Mouse (Mus musculus): ENCODE measurements around the gene Zfp36.

The Zfp36 gene

DNA sequence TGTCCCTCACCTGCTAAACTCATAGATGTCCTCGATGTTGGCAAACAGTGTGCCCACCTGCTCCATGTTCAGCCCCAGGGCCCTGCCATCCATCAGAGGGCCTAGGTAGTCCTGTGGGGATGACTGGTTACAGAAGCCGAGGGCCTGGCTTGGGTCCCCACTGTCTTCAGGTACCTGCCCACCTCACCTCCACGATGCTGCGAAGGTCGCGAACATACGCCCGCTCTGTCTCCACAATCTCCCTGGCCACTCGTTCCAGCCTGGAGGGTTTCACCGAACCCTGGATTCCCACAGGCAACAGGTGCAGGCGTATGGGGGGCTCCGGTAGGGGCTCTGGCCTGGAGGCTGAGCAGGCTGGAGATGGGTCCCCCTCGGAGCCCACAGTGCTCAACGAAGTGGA, 10.0 kb downstream of the Zfp36 start:
- no peak for DNase-seq (ENCODE audit: low read depth, low spot score)

DNA sequence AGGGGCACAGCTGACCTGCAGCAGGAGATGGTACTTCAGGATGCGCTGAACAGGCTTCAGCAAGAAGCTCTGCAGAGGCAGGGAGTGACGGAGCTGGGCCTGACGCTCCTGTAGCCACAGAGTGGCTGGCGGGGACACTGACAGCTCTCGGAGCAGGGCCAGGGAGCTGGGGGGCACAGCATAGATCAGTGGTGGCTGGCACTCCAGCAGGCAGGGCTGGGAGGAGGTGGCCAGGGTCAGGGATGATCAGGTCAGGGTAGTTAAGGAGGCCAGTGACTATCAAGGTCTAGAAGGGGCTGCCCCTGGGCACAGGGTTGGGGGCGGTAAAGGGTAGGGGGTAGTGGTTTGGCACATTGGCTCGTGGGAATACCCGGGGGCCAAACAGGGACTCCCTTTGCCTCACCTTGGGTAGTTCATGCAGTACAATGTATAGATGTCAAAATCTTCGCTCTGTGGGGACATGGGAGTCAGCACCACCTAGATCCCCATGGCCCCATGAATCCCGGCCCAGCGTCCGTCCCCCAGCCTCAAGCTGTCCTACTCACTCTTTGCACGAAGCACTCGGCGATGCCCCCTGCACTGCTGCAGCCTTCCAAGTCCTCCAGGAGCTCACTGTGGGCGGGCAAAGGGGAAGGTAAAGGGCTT, 11.7 kb downstream of the Zfp36 start:
- no peak for DNase-seq (ENCODE audit: low read depth, low spot score)

DNA sequence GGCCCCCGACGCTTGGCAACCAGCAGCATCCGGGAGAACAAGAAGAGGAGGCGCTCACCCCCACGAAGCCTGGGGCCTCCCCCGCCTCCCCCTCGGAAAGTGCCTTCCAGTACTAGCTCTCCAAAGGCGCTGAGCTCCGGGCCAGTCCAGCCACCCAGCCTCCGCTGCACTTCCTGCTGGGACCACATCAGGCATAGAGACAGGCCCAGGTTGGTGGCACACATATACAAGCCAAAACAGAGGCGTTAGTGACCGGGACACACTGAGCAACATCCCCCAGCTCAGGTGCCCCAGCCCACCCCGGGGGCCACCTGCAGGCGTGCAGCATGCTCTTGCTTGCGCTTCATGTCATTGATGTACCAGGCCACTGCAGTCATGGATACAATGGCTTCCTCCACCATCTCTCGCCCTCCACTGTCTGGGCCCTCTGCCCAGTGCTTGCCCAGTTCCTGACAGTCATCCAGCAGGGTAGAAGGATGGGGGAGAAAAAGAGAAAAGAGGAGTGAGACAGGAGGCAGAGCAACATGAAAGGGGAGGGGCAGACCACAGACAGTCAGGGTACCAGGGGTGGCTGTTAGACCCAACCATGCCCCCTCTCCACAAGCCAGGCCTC, 12.3 kb downstream of the Zfp36 start:
- no peak for DNase-seq (ENCODE audit: low read depth, low spot score)

DNA sequence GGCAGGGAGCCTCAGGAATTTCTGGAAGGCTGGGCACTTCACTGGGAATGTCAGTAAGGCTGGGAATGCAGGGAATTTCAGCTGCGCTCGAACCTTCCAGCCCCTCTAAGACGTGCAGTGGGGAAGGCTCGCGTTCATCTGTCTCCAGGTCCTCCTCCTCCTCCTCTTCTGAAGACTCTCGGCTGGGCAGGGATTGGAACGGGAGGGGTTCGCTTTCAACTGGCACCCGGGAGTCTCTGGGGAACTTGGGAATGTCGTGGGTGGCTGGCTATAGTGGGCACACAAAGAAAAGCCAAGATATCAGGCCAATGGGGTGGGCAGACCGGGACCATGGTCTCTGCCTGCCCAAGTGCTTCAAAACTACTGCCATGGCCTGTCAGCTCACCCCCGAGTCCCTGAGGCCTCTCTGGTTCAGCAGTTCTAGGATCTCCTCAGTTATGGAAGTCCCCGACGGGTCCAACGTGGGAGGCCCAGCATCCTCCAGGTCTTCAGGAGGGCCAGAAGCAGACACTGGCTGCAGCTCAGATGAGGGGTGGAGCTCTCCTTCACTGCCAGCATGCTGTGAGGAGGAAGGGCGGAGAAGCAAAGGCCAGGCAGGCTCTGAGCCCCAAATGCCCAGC, 17.5 kb downstream of the Zfp36 start:
- DNase-seq (ENCODE audit: low read depth, low spot score): no peak

DNA sequence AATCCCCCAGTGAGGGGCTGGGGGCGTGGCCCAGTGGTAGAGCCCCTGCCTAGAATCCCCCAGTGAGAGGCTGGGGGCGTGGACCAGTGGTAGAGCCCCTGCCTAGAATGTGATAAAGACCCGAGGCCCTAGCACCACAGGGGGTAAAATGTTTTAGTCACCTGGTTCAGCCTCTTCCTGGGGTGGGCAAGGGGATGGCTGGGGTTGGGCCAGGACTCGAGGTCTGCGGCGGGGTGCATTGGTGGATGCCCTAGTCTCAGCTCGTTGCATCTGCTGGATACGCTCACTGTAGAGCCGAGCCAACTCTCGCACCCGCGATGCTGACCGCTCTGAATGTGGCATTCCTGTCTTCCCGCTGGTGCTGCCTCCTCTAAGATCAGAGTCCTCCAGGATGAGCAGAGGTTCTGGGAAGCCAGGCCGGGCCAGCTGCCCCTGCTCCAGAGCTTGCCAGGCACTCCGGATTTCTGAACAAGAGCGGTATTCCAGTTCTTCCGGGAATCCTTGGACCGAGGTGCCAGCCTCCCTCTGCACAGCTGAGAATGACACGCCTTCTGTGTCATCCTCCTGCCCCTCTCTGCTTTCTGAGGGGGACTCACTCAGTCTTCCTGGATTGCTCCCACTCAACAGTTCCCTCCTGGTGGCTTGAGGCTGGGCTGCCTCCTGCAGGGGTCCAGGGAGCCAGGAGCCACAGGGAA, 18.3 kb downstream of the Zfp36 start:
- no peak for DNase-seq (ENCODE audit: low read depth, low spot score)

DNA sequence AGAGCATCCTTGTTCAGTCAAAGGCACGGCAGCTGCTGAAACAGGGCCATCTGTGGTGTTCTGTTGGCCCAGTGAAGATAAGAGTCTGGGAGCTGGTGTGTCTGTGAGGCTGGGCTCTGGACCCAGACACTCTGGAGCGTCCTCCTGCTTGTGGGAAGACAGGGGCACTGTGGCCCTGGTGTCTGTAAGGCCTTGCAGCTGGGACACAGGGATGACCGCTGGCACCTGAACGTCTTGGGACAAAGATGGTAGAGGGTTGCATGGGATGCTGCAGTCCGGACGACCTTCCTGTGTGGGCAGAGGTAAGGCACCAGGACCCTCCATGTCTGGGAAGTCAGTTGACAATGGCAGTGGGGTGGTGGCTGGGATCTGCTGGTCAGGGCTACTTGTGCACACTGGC, 19.8 kb downstream of the Zfp36 start:
- no peak for DNase-seq (ENCODE audit: low read depth, low spot score)

DNA sequence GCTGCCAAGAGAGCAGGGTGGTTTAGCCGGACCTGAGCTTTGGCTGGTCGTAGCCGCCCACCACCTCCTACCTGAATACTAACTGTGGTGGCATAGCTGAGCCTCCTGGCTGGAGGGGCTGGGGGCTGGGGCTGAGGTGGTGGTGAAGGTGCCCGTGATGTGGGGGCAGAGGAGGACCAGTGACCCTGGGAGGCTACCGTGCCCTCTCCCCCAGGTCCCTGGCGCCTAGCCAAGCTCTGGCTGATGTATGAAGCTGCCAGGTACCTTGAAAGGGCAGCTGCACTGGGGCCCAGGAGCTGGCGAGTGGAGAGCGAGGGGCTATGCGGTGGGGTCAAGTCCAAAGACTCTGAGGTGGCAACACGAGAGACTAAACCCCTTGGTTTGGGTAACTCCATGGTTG, 20.2 kb downstream of the Zfp36 start:
- DNase-seq (ENCODE audit: low read depth, low spot score): no peak

DNA sequence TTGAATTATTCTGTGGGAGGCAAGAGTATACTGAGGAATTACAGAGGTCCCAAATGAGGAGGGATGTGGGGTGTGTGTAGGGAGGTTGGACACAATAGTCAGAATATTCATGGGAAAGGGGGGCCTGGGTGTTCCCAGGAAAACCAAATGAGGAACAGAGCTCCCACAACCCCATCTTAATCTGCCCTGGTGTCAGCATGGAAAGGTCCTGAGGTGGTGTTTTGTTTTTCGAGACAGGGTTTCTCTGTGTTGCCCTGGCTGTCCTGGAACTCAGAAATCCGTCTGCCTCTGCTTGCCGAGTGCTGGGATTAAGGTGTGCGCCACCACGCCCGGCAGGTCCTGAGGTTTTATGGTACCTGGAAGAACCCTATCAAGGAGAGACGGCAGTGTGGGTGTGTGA, 21.6 kb downstream of the Zfp36 start:
- no peak for DNase-seq (ENCODE audit: low read depth, low spot score)

DNA sequence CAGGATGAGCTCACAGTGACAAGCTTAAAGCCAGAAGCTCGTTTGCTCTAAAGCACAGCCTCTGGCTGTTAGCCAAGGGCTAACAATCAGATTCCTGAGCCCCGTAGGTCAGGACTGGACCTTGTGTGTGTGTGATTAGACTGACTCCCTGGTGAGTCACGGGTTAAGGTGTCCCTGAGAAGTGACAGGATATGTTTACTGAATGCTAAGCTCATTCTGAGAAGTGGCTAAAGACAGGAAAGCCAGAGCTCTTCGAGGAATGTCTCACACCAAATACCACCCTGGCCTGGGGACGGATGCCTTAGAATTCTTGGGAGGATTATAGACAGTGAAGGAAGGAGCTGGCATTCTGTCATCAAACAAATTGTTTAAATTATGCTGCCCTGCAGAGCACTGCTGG, 22.1 kb downstream of the Zfp36 start:
- DNase-seq (ENCODE audit: low read depth, low spot score): no peak

DNA sequence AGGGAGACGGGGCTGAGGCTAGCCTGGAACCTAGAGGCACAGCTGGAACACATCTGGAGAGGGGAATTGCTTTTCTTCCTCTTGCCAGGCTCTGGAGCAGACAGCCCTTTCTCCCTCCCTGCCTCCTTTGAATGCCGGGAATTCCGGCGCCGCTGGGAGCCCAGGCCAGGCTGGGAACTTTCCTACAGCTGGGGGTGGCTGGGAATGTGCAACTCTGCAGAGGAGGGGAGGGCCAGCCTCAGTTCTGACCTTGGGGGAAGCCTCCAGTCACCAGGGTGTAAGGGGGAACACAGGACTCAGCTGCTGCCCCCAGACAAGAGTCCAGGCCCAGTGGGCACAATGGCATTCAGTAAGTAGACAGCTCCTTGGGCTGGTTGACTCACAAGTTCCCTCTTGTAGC, 23.1 kb downstream of the Zfp36 start:
- no peak for DNase-seq (ENCODE audit: low read depth, low spot score)

DNA sequence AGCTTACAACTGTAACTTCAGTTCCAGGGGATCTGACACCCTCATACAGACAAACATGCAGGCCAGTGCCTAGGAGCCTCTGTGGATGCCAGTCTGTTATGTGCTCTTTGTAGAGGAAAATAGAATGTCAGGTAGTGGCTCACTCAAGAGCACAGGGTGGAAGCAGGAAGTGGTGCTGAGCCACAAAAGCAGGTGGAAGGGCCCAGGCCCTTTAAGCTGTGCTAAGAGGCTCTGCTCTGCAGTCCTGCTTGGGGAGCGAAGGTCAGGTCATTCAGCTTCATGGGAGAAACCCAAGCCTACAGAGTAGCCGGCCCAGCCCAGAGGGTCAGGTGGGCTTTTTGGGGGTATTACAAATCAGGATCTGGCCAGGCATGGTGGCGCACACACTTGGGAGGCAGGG, 24.8 kb downstream of the Zfp36 start:
- no peak for DNase-seq (ENCODE audit: low read depth, low spot score)

DNA sequence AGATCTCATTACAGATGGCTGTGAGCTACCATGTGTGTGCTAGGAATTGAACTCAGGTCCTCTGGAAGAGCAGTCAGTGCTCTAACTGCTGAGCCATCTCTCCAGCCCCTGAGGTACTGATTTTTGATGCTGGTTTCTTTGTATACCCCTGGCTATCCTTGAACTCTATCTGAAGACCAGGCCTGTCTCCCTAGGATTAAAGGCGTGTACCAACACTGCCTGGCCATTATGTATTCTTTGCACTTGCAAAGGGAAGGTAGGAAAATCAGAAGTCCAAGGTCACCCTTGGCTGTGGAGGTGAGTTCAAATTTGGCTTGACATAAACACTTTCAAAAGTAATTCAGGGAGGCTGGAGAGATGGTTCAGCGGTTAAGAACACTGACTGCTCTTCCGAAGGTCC, 25.5 kb downstream of the Zfp36 start:
- DNase-seq (ENCODE audit: low read depth, low spot score): no peak

DNA sequence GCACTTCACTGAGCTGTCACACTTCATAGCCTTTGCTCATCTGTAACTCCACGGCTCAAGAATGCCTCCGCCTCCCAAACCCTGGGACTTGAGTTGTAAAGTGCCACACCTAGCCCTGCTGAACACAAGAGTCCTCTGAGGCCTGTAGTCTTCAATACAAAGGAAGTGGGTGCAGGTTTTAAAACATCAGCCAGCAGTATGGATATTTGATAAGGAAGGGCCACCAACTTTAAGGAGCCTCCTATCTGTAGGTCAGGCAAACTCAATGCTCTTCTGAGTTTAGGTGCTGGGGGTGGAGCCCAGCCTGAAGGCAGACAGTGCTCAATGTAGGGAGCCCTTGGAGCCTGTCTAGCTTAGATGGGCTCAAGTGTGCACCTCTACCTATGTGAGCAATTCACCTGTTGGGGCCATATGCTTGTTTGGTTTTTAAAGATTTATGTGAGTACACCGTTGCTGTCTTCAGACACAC, 25.9 kb downstream of the Zfp36 start:
- no peak for DNase-seq (ENCODE audit: low read depth, low spot score)

DNA sequence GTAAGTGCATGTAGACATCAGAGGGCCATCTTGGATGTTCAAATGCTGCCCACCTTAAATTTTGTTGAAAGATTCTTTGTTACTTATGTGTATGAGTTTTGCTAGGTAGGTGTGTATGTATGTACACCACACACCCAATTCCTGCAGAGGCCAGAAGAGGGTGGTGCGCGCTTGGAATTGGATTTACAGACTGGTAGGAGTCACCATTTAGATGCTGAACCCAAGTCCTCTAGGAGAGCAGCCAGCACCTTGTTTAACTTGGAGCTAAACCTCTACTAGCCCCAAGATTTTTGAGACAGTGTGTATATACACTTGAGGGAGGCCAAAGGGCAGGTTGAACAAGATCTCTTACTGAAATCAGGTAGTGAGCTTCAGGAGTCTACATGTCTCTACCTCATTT, 26.8 kb downstream of the Zfp36 start:
- DNase-seq (ENCODE audit: low read depth, low spot score): no peak

DNA sequence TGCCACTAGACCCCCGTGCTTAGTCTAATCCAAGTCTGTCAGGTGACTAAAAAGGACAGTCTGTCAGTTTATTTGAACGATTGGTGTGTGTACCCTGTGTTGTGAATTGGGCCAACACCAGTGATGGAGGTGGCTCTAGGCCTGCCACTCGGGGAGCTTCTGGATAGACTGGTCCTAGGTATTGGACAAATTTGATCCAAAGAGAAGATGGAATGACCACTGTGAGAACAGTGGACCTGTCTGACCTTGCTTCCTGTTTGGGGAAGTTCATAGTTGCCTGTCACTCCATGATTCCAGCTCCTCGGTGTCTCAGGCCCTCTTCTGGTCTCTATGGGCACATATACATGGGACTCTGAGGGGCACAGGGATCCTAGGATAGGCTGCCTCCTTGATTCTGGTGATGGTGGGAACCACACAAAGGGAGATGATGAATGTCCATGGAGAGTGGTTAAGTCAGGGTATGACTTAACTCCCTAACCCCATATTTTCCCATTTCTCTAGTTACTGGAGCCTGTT, 28.3 kb downstream of the Zfp36 start:
- no peak for DNase-seq (ENCODE audit: low read depth, low spot score)

DNA sequence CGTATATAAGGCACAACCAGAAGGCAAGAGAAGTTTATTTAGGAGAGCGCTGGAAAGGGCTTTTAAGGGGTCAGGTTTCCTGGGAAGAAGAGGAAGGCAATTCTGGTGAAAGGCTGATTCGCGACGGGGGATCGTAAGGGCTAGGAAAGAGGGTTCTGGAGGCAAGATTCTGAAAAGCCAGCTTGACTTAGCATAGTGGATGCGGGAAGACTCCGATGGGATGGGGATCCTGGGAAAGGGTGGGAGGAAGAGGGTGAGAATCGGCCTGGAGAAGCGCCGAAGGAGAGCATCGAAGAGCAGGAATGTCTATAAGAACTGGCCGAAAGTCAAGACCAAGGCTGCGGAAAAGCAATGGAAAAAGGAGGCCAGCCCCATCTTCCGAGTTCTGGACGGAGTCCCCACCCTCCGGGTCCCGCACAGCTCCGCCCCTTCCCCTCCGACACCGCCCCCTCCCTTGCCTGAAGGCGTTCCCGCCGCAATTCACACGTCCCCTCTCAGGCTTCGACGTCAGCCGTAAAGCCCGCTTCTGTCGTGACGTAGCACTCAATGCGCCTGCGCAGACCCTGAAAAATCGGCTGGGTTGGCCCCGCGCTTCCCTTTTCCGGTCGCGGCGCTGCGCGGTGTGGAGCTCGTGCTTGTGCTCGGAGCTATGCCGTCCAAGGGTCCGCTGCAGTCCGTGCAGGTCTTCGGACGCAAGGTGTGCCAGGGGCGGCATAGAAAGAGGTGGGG, 29.7 kb downstream of the Zfp36 start, which contains the start of gene Rps16:
Rps16 (plus strand) TSS at position 498 of the 729 bp plus-strand sequence.
- peak; percentile 99 for DNase-seq (ENCODE audit: low read depth, low spot score)

DNA sequence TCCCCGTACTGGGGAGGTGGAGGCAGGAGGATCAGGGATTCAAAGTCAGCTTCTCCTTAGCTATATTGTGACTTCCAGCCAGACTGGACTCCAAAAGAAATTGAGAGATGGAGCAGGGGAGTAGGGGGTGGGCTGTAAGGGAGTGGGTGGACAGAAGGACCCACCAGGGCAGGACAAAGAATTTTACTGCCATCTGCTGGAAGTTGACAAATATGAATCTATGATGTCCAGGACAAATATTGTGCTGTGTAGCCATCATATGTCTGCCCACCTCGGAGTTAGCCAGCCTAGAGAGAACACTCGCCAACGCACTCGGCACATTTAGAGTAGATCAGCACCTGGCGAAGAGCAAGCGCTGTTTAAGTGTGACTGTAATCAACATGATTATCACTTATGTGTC, 31.5 kb downstream of the Zfp36 start:
- DNase-seq (ENCODE audit: low read depth, low spot score): no peak

DNA sequence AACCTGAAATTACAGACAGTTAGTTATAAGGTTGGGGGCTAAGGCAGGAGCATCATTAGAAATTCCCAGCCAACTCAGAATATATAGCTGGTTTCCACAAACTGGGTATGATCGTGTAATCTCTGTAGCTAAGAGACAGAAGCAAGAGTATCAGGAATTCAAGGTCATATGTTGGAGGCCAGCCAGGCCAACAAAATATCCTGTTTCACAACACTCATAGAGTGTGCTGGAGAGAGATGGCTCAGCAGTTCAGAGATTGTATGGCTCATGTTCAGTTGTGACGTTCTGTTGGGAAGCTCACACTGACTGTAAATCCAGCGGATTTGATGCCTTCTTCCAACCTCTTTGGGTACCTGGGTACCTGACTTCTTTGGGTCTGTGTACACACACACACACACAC, 32.3 kb downstream of the Zfp36 start:
- no peak for DNase-seq (ENCODE audit: low read depth, low spot score)

DNA sequence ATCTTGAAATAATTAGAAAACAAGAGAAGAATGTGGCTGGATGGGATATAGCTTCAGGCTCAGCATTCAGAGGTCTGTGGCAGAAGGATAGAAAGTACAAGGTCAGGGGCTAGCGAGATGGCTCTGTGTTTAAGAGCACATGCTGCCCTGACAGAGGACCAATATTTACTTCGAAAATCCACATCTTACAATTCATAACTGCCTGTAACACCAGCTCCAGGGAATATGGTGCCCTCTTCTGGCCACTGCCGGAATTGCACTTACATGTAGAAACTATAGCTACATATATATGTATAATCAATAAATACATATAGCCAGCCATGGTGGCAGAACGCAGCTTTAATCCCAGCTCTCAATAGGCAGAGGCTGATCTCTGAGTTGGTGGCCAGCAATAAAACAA, 35.4 kb downstream of the Zfp36 start:
- DNase-seq (ENCODE audit: low read depth, low spot score): peak; percentile 86

DNA sequence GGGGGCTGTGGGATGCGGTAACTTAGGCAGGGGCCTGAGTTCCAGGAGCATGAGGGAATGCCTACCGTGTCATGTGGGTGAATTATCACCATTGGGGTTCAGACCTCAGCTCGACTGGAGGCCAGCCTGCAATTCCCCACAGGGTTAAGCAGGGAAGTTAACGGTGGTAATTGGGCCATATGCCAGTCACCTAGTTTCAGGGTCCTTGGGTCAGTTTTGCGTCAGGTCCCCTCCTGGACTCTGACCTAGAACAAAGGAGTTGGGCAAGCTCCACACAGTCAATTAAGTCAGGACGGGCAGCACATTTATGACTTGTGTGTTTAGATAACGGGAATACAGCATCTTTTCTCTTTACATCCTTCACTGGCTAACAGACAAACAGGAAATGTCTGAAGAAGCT, 38.7 kb downstream of the Zfp36 start:
- no peak for DNase-seq (ENCODE audit: low read depth, low spot score)

DNA sequence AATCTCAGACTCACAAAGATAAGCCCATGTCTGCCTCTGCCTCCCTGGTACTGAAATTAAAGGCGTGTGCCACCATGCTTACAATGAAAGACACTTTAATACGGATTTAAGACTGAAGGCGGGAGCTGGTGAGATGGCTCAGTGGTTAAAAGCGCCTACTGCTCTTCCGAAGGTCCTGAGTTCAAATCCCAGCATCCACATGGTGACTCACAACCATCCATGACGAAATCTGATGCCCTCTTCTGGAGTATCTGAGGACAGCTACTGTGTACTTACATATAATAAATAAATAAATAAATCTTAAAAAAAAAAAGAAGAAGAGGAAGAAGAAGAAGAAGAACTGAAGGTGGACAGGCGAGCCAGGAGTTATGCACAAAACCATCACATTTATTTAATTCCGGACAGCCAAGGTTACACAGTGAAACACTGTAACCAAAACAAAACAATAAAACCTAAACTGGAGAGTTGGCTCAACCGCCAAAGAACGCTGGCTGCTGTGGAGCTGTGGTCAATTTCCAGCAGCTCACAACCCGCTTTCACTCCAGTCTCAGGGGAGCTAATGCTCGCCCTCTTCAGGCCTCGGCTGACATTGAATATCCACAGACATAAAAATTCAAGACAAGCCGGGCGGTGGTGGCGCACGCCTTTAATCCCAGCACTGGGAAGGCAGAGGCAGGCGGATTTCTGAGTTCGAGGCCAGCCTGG, 40.7 kb downstream of the Zfp36 start:
- DNase-seq (ENCODE audit: low read depth, low spot score): peak; percentile 39

All from brain, adult 2 months (tissue).